Mouse (Mus musculus): ENCODE data around the gene Trmo. TPM values are rescaled to one million over a fixed set of nuclear protein-coding genes. Genes with fewer than 3 reads are reported as not detected.

Gene Trmo
- 8.3 and 8.5 TPM in 2 replicates for polyA plus RNA-seq (2012; rRNA removed)

GRCm38 (mm10) chr4:46389013-46389611, at the start of gene Trmo:
TSS of gene Trmo (minus strand) at chr4:46389437.

DNA sequence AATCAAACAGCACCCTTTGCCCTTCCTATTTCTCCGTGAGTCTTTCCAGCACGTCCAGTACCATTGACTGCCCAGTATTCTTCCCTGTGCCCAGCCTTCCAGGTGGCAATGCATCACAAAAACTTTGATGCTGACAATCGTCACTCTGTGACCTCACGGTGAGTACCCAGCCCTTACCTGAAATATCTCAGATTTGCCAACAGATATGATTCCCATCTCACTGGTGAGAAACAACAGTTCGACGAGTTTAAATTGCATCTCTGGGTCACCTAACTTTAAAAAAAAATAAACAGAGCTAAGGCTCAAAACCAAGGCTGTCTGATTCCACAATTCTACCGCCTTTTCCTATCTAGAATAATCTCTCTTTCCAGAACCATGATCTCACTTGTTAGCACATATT, 24.2 kb upstream of the Trmo start, which contains the start of gene Hemgn:
Hemgn (minus strand) TSS at position 101 of the 400 bp plus-strand sequence.

GRCm38 (mm10) chr4:46343596-46344260, 45.5 kb downstream of the Trmo start, which contains the start of gene Foxe1:
TSS of gene Foxe1 (plus strand) at chr4:46343609.

Other genes with a start within 250 kb of the Trmo start
- 38.6 TPM in 2 replicates for gene Xpa, start 193.1 kb downstream of the Trmo start, polyA plus RNA-seq (2012; rRNA removed)
- 0.66 TPM in 1 of 2 replicates, not detected in the other for gene Foxe1, start 45.8 kb downstream of the Trmo start, polyA plus RNA-seq (2012; rRNA removed)
- gene Hemgn, start 24.1 kb upstream of the Trmo start, polyA plus RNA-seq (2012; rRNA removed) = 0.16 and 0.17 TPM in 2 replicates
- gene Anp32b, start 61.5 kb upstream of the Trmo start, polyA plus RNA-seq (2012; rRNA removed) = 81.4 and 91.4 TPM in 2 replicates
- gene Nans, start 99.8 kb upstream of the Trmo start, polyA plus RNA-seq (2012; rRNA removed) = 70.8 and 71.6 TPM in 2 replicates
- 0.88 and 1.0 TPM in 2 replicates for gene Trim14, start 146.7 kb upstream of the Trmo start, polyA plus RNA-seq (2012; rRNA removed)
- 8.8 and 9.9 TPM in 2 replicates for gene Coro2a, start 212.8 kb upstream of the Trmo start, polyA plus RNA-seq (2012; rRNA removed)

Measured in central nervous system, embryonic 14 days (tissue).